Mouse (Mus musculus) limb, embryonic 15.5 days (tissue): ENCODE results near the gene Fgf2. TPM values are rescaled to one million over a fixed set of nuclear protein-coding genes. Genes with fewer than 3 reads are reported as not detected.

Experiments used
- ATAC-seq: fragments of 200-750 bp; cut with Nextera tagmentation; 2 replicates; pipeline ENCODE4 v1.8.0; 2017; ENCODE audit warnings: low read depth, moderate TSS enrichment; ENCODE audit not compliant: insufficient number of reproducible peaks, low FRiP score, low TSS enrichment
- H3K27ac ChIP-seq: fragments of 300-500 bp; sonication (generic); 2 replicates; pipeline ENCODE4 v1.5.1; 2015; ENCODE audit warnings: moderate library complexity, mild to moderate bottlenecking, inconsistent platforms
- H3K27me3 ChIP-seq: fragments of 300-500 bp; sonication (generic); 2 replicates; pipeline ENCODE4 v1.6.1; 2015; ENCODE audit warnings: inconsistent platforms
- H3K36me3 ChIP-seq: fragments of 300-500 bp; sonication (generic); 2 replicates; pipeline ENCODE4 v1.6.1; 2015; ENCODE audit warnings: inconsistent platforms
- H3K4me1 ChIP-seq: fragments of 300-500 bp; sonication (generic); 2 replicates; pipeline ENCODE4 v1.6.1; 2015; ENCODE audit warnings: inconsistent platforms
- H3K4me2 ChIP-seq: fragments of 300-500 bp; sonication (generic); 2 replicates; pipeline ENCODE4 v1.6.1; 2015; ENCODE audit warnings: mild to moderate bottlenecking, inconsistent platforms
- H3K4me3 ChIP-seq: fragments of 300-500 bp; sonication (generic); 2 replicates; pipeline ENCODE4 v1.5.1; 2015; ENCODE audit warnings: mild to moderate bottlenecking, inconsistent platforms
- H3K9ac ChIP-seq: fragments of 300-500 bp; sonication (generic); 2 replicates; pipeline ENCODE4 v1.6.1; 2015; ENCODE audit warnings: inconsistent platforms
- H3K9me3 ChIP-seq: fragments of 300-500 bp; sonication (generic); 2 replicates; pipeline ENCODE4 v1.6.1; 2016; ENCODE audit warnings: inconsistent platforms
- WGBS: fragments of 180-500 bp; shearing (Covaris S2); methylation state at CpG from one replicate; pipeline ENCODE4 v1.1.7; 2015; 5-methylcytosine and 5-hydroxymethylcytosine counted together
- polyA plus RNA-seq: library from polyadenylated mRNA; unstranded; fragments of >200 nt; fragmentation: Nextera tagmentation; extraction: Ambion mirVana; gene quantifications from 2 replicates; pipeline ENCODE4 v1.2.1, GENCODE M21; 2015

Fgf2 gene
- polyA plus RNA-seq, 1 experiment from 2014 or later, result 7.5 TPM

DNA sequence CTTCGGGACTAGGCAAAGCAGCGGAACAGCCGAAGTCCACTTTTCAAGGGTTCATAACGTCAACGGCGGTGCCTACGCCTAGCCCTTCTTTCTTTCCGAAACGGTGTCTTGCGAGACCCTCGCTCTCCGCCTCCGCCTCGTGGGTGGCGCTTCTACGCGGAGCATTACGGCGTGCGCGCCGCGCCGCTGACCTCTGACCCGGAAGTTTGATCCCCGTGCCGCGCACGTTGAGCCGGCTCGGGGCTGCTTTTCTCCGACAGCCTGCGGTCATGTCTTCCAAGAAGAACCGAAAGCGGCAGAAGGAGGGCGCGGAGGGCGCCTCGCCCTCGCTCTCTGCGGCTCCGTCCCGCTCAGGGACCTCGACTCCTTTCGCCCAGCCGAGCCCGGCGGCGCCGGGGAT is 71.9 kb downstream of the Fgf2 start, which contains the start of gene Nudt6:
Gene Nudt6 (minus strand): TSS at position 140 of the 400 bp plus-strand sequence.
- peak; percentile 83 for ATAC-seq
- Histone ChIP-seq H3K36me3 (no peaks in the 10 kb centered on the region; the same call in 1 of the 2 replicates), H3K27ac (peak within 1 kb of the TSS; percentile 95), H3K4me2 (peak within 1 kb of the TSS; percentile 82), H3K4me3 (peak within 1 kb of the TSS; percentile 96), H3K9me3 (no peaks in the 10 kb centered on the region), H3K27me3 (no peaks in the 10 kb centered on the region), H3K4me1 (peaks cover 12% of the 10 kb centered on the region), H3K9ac (peak within 1 kb of the TSS; percentile 76)
- WGBS, result under 1% methylated on average over 49 of the region's 50 CpGs

DNA sequence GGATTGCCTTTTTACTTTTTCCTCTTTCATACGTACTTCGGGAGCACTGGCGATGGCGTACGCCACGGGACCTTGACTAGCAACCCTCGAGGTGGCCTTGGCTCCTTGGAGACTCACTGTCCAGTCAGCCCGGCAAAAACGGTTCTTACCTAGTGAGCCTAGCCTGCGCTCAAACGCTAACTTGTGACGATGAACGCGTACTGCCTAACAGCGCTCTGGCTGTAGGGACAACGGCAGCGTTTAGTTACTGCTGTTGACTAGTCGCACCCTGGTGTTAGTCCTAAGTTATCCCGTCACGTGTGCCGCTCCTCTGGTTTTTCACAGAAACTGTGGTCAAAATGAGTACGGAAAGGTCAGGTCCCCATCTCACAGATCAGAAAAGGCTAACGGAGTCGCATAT is 72.5 kb downstream of the Fgf2 start:
- no peak for ATAC-seq
- no peaks in the 10 kb centered on the region for H3K27me3 ChIP-seq
- peaks cover 12% of the 10 kb centered on the region for H3K4me1 ChIP-seq
- H3K9me3 ChIP-seq, result no peaks in the 10 kb centered on the region
- peak overlapping the region; percentile 82 for H3K4me2 ChIP-seq
- H3K4me3 ChIP-seq, result peak overlapping the region; percentile 96
- H3K27ac ChIP-seq, result peak overlapping the region; percentile 94
- peak overlapping the region; percentile 63 for H3K9ac ChIP-seq
- WGBS, result under 1% methylated on average over 24 of the region's 24 CpGs
- H3K36me3 ChIP-seq, result peaks cover 5% of the 10 kb centered on the region; the same call in 1 of the 2 replicates

DNA sequence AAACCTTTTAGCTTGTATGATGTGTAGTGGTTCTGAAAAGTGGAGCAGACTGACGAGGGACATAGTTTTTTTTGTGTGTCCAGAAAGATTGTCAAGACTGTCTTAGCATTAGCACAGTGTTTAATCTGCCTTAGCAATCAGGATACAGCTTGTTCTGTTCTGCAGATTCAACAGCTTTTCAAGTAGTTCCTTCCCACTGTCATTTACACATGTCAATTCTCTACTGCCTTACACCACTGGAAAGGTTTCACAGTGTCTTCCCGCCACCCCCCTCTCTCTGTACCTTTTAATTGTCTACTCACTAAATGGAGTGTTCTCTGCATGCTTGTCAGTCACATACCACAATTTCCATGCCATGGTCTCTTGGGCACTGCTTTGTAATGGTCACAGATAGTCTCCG is 73.0 kb downstream of the Fgf2 start:
- peak overlapping the region; percentile 63 for H3K9ac ChIP-seq
- H3K9me3 ChIP-seq, result no peaks in the 10 kb centered on the region
- H3K27ac ChIP-seq, result peak overlapping the region; percentile 94; the same call in 1 of the 2 replicates
- ATAC-seq, result no peak
- H3K36me3 ChIP-seq, result peaks cover 8% of the 10 kb centered on the region
- H3K4me2 ChIP-seq, result peak overlapping the region; percentile 82
- peaks cover 12% of the 10 kb centered on the region for H3K4me1 ChIP-seq
- H3K4me3 ChIP-seq, result peak overlapping the region; percentile 96
- WGBS, result 10% methylated on average over 3 of the region's 3 CpGs
- H3K27me3 ChIP-seq, result no peaks in the 10 kb centered on the region

DNA sequence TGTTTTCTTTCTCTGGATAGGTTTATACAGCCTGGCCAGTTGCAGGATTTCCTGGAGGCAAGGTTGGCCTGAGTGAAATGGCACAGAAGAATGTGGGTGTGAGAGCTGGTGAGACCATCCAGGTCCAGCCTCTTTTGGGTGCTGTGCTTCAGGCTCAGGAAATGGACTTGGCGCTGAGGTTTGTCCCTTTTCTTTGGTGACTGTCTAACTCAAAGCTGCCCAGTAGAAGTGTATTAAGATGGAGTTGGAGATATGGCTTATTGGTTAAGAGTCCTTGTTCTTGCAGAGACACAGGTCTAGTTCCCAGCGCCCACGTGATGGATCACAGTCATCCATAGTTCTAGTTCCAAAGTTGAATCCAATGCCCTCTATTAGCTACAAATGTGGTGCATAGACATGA is 77.9 kb downstream of the Fgf2 start:
- Histone ChIP-seq H3K9ac (no peak overlapping the region), H3K4me1 (peaks cover 4% of the 10 kb centered on the region), H3K27ac (no peak overlapping the region), H3K4me2 (no peak overlapping the region), H3K4me3 (no peak overlapping the region), H3K36me3 (peaks cover 15% of the 10 kb centered on the region), H3K9me3 (no peaks in the 10 kb centered on the region), H3K27me3 (no peaks in the 10 kb centered on the region)
- no peak for ATAC-seq
- WGBS, result 90% methylated on average over 3 of the region's 3 CpGs

GRCm38 (mm10) chr3:37430359-37430758 is 82.2 kb downstream of the Fgf2 start:
- no peak for ATAC-seq
- no peaks in the 10 kb centered on the region for H3K27me3 ChIP-seq
- no peak overlapping the region for H3K9ac ChIP-seq
- H3K4me3 ChIP-seq, result no peak overlapping the region
- H3K4me1 ChIP-seq, result no peaks in the 10 kb centered on the region
- no peak overlapping the region for H3K4me2 ChIP-seq
- H3K9me3 ChIP-seq, result no peaks in the 10 kb centered on the region
- H3K27ac ChIP-seq, result no peak overlapping the region
- H3K36me3 ChIP-seq, result peaks cover 21% of the 10 kb centered on the region

DNA sequence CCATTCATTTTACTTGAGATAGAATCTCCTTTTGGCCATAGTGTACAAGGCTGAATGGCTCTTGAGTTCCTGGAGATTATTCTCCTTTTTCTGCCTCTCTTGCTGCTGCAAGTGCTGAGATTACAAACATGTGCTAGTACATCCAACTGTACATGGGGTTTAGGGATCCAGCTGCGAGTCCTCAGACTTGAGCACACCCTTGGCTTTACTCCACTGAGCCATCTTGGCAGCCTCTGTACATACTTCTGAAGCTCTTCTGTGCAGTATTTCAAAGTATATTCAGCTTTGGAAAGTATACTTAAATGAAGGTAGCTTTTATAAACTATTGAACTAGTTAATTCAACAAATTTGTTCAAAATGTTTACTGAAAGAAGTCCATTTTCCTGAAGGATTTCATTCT is 91.6 kb downstream of the Fgf2 start:
- Histone ChIP-seq H3K4me3 (no peak overlapping the region), H3K4me2 (no peak overlapping the region), H3K36me3 (peaks cover 26% of the 10 kb centered on the region), H3K4me1 (no peaks in the 10 kb centered on the region), H3K27ac (no peak overlapping the region), H3K9ac (no peak overlapping the region), H3K9me3 (no peaks in the 10 kb centered on the region), H3K27me3 (no peaks in the 10 kb centered on the region)
- no peak for ATAC-seq
- WGBS, result 62% methylated on average over 1 of the region's 1 CpGs

DNA sequence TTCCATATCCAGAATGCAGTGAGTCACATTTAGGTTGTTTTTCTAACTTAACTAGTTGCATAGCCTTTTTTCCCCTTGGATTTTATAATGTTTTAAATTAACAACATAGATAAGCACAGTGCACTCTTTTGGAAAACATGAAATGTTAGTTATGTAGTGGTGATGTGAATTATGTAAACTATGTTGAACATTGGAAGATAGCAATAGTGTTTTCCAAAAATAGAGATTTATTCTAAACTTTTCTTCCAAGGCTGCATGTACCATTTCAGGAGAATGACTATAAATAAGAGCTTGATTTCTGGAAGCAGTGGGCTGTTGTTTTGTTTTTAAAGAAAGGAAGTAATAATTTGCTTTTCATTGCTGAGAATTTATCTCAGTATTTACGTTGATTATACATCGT is 95.3 kb downstream of the Fgf2 start:
- H3K27ac ChIP-seq, result no peak overlapping the region
- H3K4me3 ChIP-seq, result no peak overlapping the region
- H3K27me3 ChIP-seq, result no peaks in the 10 kb centered on the region
- no peak for ATAC-seq
- H3K36me3 ChIP-seq, result peaks cover 20% of the 10 kb centered on the region
- WGBS, result 83% methylated on average over 2 of the region's 2 CpGs
- no peak overlapping the region for H3K4me2 ChIP-seq
- H3K9ac ChIP-seq, result no peak overlapping the region
- no peaks in the 10 kb centered on the region for H3K9me3 ChIP-seq
- H3K4me1 ChIP-seq, result no peaks in the 10 kb centered on the region

- 77% methylated on average over 1 of the region's 1 CpGs for WGBS
- H3K27ac ChIP-seq, result no peak overlapping the region
- no peak overlapping the region for H3K4me2 ChIP-seq
- no peak overlapping the region for H3K9ac ChIP-seq
- H3K4me3 ChIP-seq, result no peak overlapping the region
- no peaks in the 10 kb centered on the region for H3K27me3 ChIP-seq
- no peak for ATAC-seq
- H3K4me1 ChIP-seq, result no peaks in the 10 kb centered on the region
- peaks cover 5% of the 10 kb centered on the region; the same call in 1 of the 2 replicates for H3K36me3 ChIP-seq
- H3K9me3 ChIP-seq, result no peaks in the 10 kb centered on the region
These were observed 107.8 kb downstream of the Fgf2 start for GRCm38 (mm10) chr3:37455992-37456391.

Other genes with a start within 250 kb of the Fgf2 start
- 0.21 and 0.36 TPM in 2 replicates for gene Il2, start 222.4 kb upstream of the Fgf2 start, polyA plus RNA-seq
- not detected in 2 replicates for gene Il21, start 115.7 kb upstream of the Fgf2 start, polyA plus RNA-seq
- 6.7 and 8.0 TPM in 2 replicates for gene Bbs12, start 35.8 kb upstream of the Fgf2 start, polyA plus RNA-seq
- gene Cetn4, start 35.6 kb upstream of the Fgf2 start, polyA plus RNA-seq, result 2.5 and 3.5 TPM in 2 replicates
- 33.9 and 36.1 TPM in 2 replicates for gene Spata5, start 71.5 kb downstream of the Fgf2 start, polyA plus RNA-seq
- gene Nudt6, start 71.9 kb downstream of the Fgf2 start, polyA plus RNA-seq, result 4.9 and 5.0 TPM in 2 replicates